Mouse (Mus musculus) frontal cortex, postnatal 25 days (tissue): ENCODE measurements around the gene Olfr557.

Experiments
- DNase-seq, 2 experiments: peaks; one replicate each; pipeline ENCODE4 v3.0.0; 2022; ENCODE audit warnings: low spot score in 2 of 2

Gene Olfr557

GRCm38 (mm10) chr7:102695358-102696125 lies at the start of gene Olfr557:
Olfr557 (plus strand) TSS chr7:102695910.
- no peak for DNase-seq

DNA sequence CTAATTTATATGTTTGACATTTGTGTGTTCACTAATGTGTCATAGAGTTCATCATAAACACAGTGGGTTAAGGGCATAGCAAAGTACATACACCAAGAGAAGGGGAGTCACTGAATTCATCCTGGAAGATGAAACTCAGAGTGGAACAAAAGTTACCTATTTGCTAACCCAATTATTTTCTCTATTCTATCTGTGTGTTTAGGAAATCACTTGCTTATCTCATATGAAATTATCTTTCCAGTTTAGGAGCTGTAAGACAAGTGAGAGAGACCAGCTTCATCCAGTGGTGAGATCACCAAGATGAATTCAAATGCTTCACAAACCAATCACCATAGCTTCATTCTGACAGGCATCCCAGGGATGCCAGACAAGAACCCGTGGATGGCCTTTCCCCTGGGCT lies 37.2 kb upstream of the Olfr557 start, which contains the start of gene Olfr555:
Olfr555 (plus strand) TSS at position 301 of the 400 bp plus-strand sequence.
- DNase-seq: no peak

DNA sequence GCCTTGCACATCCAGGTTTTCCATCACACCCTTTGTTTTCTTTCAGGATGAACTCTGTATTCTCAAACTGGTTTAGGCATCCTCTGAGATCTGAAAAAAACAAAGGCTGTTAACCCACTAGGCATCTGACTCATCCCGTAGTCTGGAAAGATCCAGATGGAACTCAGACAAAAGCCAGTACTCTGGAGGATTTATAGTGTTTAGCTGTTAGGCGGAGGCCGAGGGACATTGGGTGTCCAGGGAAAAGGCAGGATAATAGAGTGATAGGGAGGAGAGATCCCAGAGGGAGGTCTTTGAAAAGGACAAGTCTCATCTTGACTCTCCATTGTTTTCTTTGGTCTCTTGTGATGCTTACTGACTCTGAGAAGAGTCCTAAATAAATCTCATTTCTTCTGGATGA lies 31.1 kb upstream of the Olfr557 start, which contains the start of gene Olfr556:
Olfr556 (plus strand) TSS at position 301 of the 400 bp plus-strand sequence.
- DNase-seq: no peak

- no peak for DNase-seq
Observed at GRCm38 (mm10) chr7:102665378-102665777, 30.3 kb upstream of the Olfr557 start.

- DNase-seq: no peak
Observed at GRCm38 (mm10) chr7:102676225-102676624, 19.5 kb upstream of the Olfr557 start.

- no peak for DNase-seq
Observed at GRCm38 (mm10) chr7:102681916-102682315, 13.8 kb upstream of the Olfr557 start.

DNA sequence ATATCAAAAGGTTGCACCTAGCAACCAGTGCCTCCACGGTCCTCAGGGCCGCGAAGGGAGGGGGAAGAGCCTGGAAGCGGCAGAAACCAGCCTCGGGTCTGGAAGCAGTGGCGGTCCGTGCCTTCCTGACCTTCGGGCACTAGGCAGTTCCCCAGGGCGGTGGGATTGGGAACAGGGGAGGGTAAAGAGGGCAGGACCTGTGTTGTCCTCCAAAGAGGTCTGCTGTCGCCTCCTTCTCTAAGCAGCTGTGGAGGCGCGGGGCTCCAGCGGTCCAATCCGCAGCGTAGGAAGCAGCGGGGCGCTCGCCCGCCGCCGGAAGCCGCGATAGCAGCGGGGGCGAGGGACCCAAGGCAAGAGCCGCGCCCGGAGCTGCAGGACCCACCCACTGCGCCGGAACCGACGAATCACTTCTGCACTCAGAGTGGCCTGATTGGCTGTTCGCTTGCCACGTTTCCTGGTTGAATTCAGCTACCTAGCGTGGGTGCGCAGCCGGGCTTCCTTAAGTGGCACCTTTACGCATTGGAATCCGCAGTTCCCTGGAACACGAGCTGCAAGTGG lies 8.7 kb upstream of the Olfr557 start, which contains the start of gene Trim68:
Trim68 (minus strand) TSS at position 384 of the 558 bp plus-strand sequence.
- peak; percentile 76 to 81 for DNase-seq

- DNase-seq: no peak
Observed at GRCm38 (mm10) chr7:102698461-102698860, 2.8 kb downstream of the Olfr557 start.

DNA sequence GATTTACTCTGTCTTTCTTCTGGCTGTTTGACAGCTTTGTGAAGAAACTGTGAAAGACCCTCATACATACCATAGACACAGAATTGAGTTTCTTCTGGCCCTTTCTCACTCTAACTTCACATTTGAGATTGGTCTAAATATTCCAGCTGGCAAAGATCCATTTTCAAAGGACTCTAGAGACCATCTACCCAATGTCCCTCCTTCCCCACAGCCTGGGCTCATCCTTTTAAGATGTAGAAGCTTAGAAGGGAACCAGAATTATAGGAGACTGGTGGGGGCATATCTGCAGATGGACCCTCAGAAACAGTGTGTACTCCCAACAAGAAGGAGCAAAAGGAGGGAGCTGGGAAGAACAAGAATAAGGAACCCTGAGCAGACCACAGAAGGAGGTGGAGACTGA lies 6.2 kb downstream of the Olfr557 start, which contains the start of gene Olfr558:
Olfr558 (plus strand) TSS at position 301 of the 400 bp plus-strand sequence.
- no peak for DNase-seq

- no peak for DNase-seq
Observed at GRCm38 (mm10) chr7:102718970-102719369, 23.3 kb downstream of the Olfr557 start, which contains the start of gene Olfr33. Olfr33 (minus strand) TSS chr7:102719070.

DNA sequence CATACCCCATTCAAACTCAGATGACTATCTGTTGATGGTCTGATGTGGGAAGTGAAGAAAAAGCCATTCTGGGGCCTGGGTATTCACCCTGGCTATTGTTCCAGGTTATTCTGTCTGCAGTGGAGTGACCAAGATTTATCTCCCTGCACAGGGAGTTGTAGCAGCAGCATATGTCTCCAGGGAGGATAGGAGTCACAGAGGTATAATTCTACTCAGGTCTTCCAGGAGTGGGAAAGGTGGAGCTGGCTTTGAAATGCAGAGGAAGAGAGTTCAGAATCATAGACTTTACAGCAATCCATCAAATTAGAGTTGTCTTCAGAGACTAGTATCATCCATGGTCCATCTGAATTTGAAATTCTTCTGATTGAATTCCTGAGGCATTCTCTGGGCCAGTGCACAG lies 31.7 kb downstream of the Olfr557 start, which contains the start of gene Olfr559:
Olfr559 (minus strand) TSS at position 101 of the 400 bp plus-strand sequence.
- DNase-seq: no peak

DNA sequence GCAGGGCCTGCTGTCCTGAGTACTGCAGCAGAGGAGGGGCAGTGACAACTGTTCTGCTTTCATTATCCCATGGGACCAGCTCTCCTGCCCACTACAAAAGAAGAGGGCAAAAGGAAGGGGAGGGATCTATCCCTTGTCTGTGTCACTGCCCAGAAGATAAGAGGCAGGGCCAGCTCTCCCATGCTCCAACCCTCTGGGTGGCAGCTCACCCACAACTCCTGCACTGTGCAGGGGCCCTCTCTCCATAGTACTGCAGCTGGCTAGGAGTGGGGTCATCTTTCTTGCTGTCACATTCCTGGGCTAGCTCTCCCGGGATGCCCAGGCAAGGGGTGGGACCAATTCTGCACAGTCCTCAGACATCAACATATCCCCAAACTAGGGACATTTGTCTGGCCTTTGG lies 38.1 kb downstream of the Olfr557 start:
- no peak for DNase-seq

- no peak for DNase-seq
Observed at GRCm38 (mm10) chr7:102737705-102738104, 42.0 kb downstream of the Olfr557 start.
